Mouse (Mus musculus) skeletal muscle tissue, adult 2 months (tissue): ENCODE measurements around the gene Abca3.

Experiments used
- DNase-seq: peaks from one replicate; pipeline ENCODE4 v3.0.0-alpha.2; 2012; ENCODE audit warnings: low read depth, low spot score

Abca3 gene

DNA sequence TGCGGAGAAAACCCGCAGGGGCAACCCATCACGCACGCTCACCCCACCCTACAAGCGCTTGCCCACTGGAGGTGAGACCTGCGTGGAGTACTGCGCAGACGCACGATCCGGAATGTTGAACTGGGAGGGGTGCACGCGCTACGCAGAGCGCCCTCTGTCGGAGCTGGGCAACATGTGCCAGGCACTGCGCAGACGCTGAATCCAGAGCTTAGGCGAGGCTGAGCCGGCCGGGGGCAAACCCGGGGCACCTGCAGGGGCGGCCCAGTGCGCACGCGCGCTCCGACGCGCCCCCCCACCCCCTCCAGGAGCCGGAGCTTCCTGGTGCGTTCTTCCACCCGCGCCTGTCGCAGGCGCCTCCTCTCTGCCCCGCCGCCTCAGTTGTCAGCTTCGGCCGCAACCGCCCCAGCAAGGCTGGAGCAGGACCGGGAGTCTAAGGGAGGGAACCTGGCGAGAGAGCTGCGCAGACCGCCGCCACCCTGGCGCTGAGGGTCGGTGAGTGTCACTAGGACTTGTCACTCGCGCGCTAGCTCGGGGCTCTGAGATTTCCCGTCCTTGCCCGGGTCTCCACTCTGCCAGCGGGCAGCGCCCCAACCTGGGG is at the start of gene Abca3:
Gene Abca3, plus strand, starts transcription at position 191 of the 598 bp plus-strand sequence.
- peak; percentile 95 for DNase-seq

DNA sequence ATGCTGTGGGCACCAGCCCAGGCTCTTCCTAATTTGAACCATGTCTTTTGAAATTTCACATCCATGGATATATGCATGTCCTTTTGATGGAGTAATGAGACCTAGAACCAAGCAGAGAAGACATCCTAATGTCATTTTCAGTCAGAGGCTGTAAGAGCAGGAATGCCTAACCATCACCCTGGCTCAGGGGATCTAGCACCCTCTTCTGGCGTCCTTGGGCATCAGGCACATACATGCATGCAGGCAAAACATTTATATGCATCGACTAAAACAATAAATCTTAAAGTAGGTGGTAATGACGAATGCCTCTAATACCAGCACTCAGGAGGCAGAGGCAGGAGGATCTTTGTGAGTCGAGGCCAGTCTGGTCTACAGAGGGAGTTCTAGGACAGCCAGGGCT is 44.2 kb upstream of the Abca3 start:
- DNase-seq, result peak; percentile 21

- no peak for DNase-seq
Observed at GRCm38 (mm10) chr17:24320826-24321225, 30.9 kb upstream of the Abca3 start.

DNA sequence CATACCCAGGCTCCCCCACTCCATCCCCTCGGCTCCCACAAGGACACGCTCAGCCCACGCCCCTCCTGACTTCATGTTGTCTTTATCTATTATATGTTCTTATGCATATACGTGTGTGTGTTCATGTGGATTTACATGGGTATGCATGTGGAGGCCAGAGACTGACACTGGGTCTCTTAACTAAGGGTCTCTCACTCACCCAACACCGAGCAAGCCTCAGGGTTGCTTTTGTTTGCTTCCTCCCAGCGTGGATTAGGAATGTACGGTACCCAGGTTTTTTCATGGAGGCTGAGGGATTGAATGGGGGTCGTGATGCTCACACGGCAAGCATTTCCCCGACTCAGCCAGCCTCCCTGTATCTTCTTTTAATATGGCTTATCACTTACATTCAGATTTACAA is 26.7 kb upstream of the Abca3 start:
- no peak for DNase-seq

- no peak for DNase-seq
Observed at GRCm38 (mm10) chr17:24327656-24328055, 24.1 kb upstream of the Abca3 start.

GRCm38 (mm10) chr17:24344672-24345071 is 7.1 kb upstream of the Abca3 start:
- no peak for DNase-seq

DNA sequence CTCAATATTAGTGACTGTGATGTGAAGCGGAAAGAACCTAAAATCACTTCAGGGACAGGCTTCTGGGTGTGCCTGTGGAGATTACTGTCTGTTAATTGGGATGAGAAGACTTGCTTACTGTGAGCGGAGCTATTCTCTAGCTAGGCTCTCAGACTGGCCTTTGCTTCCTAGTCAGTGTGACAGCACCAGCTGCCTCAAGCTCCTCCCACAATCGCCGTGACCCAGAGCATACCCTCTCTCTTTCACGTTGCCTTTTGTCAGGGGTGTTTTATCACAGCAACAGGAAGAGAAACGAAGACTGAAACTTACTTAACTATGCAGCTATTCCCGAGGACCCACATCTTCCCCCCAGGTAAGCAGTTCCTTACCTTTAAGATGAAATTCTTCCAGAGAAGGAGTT is 4.9 kb upstream of the Abca3 start:
- no peak for DNase-seq

DNA sequence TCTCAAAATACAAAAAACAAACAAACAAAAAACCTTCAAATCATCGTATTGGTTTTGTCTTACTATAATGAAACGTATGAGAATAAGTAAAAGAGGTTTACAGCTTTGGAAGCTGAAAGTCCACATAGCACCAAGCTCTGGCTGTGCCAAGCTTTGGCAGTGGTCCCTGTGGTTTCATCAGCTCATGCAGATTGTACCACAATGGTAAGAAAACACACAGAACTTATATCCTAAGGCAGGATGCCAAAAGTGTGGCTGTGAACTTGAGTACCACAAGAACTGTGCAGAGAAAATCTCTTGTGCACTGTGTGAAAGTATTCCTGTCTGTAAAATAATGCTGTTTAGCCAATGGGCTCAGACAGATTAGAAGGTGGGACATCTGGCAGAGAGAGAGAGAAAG is 2.6 kb upstream of the Abca3 start:
- DNase-seq, result no peak

DNA sequence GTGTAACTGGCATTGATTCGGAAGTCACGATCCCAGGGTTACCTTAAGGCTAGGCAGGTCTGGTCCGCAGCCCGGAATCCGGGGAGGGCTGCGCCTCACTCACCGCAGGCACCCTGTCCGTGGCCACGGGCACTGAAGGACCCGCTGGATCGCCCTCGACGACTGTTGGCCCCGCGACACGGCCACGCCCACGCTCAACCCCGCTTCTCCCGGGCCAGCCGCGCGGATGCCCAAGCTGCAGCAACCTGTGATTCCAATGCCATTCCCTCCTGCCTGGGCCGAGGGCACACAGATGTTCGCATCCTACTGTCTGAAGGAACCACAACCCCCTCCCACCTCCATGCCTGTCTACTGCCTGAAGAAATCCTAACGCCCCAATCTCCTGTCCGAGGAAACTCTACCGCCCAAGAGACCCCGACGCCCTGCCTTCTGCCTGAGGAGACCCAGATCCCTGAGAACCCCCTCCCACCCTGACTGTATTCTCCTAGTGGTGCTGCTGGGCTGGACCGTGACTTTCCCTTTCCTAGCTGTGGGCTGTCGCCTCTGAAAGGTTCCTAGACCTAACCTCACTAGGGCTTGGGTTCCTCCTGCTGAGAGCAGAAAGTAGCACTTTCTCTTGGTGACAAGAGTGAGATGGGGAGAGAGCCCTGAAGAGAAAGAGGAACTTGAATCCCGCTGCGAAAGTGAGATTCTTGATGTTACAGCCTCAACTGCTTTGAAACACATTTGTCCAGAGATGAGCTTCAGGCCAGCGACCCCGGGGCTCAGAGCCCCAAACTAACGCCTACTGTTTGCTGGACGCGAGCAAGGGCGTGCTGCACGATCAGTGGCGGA is 607 bp upstream of the Abca3 start, which contains the start of gene Abca17:
Gene Abca17, minus strand, starts transcription at position 143 of the 834 bp plus-strand sequence.
- no peak for DNase-seq

DNA sequence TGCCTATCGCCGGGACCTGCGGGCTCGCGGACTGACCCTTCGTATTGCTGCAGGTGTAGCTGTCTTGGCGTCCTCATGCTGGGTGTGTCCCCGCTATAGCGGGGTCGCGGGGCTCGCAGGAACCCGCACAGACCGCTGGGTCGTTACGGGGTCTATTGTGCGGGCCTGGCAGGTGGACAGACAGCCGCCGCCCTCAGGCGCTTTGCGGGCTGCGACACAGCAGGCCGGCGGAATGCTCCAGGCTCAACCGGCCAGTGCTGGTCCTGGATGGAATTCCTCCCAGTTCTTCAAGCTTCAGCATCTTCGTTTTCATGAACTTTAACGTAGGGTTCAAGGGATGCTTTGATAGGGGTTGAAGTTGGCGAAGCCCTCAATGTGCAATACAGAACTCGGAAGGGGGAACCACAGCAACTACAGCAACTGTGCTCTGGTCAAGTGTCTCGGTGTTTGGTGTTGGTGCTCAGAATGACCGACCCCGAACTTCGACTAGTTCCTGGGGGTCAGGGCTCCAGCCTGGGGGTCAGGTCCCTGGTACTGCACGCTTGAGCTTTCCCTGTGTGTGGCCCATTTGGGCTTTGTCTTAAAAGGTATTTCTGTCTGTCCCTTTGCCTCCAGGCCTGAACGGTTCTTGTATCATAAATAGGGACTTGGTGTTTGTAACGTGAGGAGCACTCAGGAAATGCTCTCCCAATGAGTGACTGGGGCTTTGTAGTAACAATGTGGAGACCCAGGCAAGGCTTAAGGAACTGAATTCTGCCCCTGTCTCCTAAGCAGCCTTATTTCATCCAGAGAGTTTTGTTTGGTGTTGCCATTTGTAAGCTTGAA is 832 bp downstream of the Abca3 start:
- no peak for DNase-seq

DNA sequence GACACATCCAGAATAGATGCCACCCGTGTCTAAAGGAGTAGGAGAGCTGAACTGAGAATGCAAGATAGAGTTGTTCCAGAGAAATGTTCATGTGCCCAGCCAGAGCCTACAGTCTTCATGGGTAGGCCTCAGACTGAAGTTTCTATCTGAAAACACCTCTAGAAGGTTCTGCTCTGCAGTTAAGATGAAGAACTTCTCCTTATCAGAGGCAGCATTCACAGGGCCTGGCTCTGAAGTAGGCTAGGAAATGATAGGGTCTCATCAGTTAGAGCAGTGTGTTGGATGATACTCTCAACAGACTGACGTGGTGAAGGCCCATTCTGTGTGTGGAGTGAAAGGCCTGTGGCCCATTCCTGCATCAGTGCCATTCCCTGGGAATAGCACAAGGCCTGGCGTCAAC is 2.2 kb downstream of the Abca3 start:
- DNase-seq, result no peak

GRCm38 (mm10) chr17:24355284-24355683 is 3.5 kb downstream of the Abca3 start:
- no peak for DNase-seq

GRCm38 (mm10) chr17:24359006-24359405 is 7.3 kb downstream of the Abca3 start:
- DNase-seq, result no peak

GRCm38 (mm10) chr17:24359903-24360302 is 8.2 kb downstream of the Abca3 start:
- DNase-seq, result no peak

DNA sequence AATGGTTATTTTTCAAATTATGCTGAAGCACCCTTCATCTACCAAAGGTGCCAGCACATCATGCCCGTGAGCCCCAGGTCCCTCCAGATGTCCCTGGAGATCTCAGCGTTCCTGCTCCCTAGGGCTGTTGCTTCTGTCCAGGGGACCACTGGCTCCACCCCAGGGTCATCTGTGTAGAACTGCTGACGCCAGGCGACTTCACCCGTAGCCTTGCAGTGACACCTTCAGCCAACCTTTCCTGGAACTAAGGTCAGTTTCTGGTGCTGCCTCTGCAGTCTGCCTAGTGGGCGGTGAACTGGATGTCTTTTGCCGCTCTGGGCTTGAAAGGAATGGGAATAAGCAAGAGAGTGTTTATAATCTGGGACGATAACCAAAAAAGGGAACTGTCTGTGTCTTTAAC is 9.1 kb downstream of the Abca3 start:
- no peak for DNase-seq

- no peak for DNase-seq
Observed at GRCm38 (mm10) chr17:24361291-24361690, 9.5 kb downstream of the Abca3 start.

GRCm38 (mm10) chr17:24362527-24362926 is 10.8 kb downstream of the Abca3 start:
- DNase-seq, result no peak

GRCm38 (mm10) chr17:24364461-24364860 is 12.7 kb downstream of the Abca3 start:
- DNase-seq, result no peak

DNA sequence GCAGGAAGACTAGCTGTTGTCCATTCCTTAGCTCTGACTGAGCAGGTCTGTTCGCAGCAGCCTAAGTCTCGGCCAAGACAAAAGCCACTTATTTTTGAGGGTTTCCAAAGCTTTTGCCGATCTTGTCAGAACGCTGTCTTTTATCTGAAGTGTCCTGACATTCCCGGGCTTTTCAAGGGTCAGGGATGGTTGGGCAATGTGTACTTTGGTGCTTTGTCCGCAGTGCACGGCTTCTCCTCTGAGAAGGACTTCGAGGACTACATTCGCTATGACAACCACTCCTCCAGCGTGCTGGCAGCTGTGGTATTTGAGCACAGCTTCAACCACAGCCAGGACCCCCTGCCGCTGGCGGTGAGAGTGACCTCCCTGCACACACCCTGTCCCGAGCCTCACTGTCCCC is 14.1 kb downstream of the Abca3 start:
- no peak for DNase-seq

- no peak for DNase-seq
Observed at GRCm38 (mm10) chr17:24375094-24375712, 23.5 kb downstream of the Abca3 start.

DNA sequence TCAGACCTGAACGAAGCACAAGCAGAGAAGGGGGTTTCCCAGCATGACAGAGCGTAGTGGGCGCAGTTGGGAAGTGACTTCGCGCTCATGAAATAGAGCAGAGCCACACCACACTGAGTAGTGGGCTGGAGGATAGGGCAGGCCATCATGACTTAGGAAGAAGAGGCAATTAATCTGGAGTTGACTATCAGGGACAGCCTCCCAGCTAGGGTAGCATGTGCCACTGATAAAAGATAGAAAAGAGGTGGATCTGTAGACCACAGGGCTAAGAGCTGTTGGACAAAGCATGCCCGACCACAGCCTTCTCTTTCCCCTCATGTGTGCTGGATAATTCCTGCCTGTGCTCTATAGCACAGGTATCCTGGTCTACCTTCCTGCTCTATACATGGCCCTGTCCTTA is 24.1 kb downstream of the Abca3 start:
- DNase-seq, result no peak

DNA sequence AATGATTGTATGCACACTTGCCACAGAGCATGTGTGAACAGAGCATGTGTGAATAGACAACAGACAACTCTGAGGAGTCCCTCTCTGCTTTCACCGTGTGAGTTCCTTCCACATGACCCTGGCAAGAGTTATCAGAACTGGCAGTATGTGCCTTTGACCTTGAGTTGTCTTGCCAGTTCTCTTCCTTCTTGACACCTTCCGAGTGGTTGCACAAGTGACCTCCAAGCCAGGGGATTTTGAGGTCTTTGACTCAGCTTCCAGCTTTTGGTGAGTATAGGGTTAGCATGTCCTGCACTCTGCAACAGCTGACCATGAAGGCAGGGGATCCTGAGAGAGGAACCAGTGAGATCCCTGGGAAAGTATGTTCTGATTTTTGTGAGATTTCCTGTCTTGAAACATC is 26.7 kb downstream of the Abca3 start:
- no peak for DNase-seq
